ENCODE assay signal across 22 mouse cellular contexts in genomic region chr6:99447447-99447846, GRCm38 (mm10).
"Had no signal": no experiment of that assay in that cellular context is flagged by ENCODE, and none has a peak within 500 bp of the region (broad histone marks: within the 10 kb centered on the region; RNA-seq: fewer than 3 reads in every experiment).

No protein-coding gene starts in this region.

- H3K27ac ChIP-seq: kidney, postnatal 0 days; limb, embryonic 12.5 days; limb, embryonic 15.5 days; liver, embryonic 14.5 days; midbrain, embryonic 10.5 days; midbrain, embryonic 13.5 days; neural tube, embryonic 13.5 days; stomach, postnatal 0 days had no signal

- H3K27me3 ChIP-seq: limb, embryonic 12.5 days; limb, embryonic 15.5 days; megakaryocyte, embryonic 14.5 days; midbrain, embryonic 13.5 days; neural tube, embryonic 13.5 days had no signal

- DNase-seq: kidney, adult 2 months; kidney, postnatal 25 days; left cerebral cortex, postnatal 4 days; liver, postnatal 0 days; lung, embryonic 14.5 days; retina, postnatal 1 day; spleen, adult 18-20 months; thymus, adult 18-20 months; thymus, postnatal 36 days had no signal

- ATAC-seq: intestine, embryonic 16.5 days; liver, postnatal 0 days; lung, postnatal 0 days; midbrain, embryonic 13.5 days; midbrain, embryonic 16.5 days had no signal

- H3K4me3 ChIP-seq: limb, embryonic 12.5 days; limb, embryonic 15.5 days; megakaryocyte, embryonic 14.5 days; midbrain, embryonic 10.5 days; midbrain, embryonic 13.5 days; myocyte; neural tube, embryonic 13.5 days had no signal

- H3K36me3 ChIP-seq: limb, embryonic 15.5 days; midbrain, embryonic 13.5 days; neural tube, embryonic 13.5 days had no signal

- H3K9me3 ChIP-seq: limb, embryonic 12.5 days; limb, embryonic 15.5 days; midbrain, embryonic 10.5 days; midbrain, embryonic 13.5 days; neural tube, embryonic 13.5 days had no signal
